12 mouse cellular contexts compared by ENCODE assay signal in genomic region chr9:55083154-55083913, GRCm38 (mm10). TPM values are rescaled to one million over a fixed set of nuclear protein-coding genes. Genes with fewer than 3 reads are reported as not detected.
DNase-seq lines count a peak whose midpoint lies in the region; ATAC-seq and TF ChIP-seq lines count a peak whose summit lies in the region.
"Had no signal": no experiment of that assay in that cellular context is flagged by ENCODE, and none has a peak within 500 bp of the region (broad histone marks: within the 10 kb centered on the region; RNA-seq: fewer than 3 reads in every experiment).

No protein-coding gene starts in this region.

- WGBS in cerebellum, adult 2 months, result 10% methylated on average over 7 of the region's 7 CpGs
- WGBS in embryonic facial prominence, embryonic 10.5 days, result 18% methylated on average over 7 of the region's 7 CpGs
- WGBS in hindbrain, embryonic 13.5 days, result 11% methylated on average over 7 of the region's 7 CpGs

- H3K4me2 ChIP-seq in hindbrain, embryonic 13.5 days, result no peak overlapping the region
- H3K4me2 ChIP-seq: lung, embryonic 14.5 days had no signal

- peak; percentile 87 to 93 for DNase-seq in cerebellum, adult 2 months
- peak; percentile 32 for DNase-seq in embryonic facial prominence, embryonic 10.5 days (ENCODE audit: low spot score)
- DNase-seq in neural tube, embryonic 10.5 days (ENCODE audit: extremely low spot score, low spot score), result peak; percentile 61
- no peak for DNase-seq in layer of hippocampus, postnatal 10 days (ENCODE audit: low spot score in 2 of 2)
- no peak for DNase-seq in adrenal gland, adult (ENCODE audit: inconsistent age in 2 of 2, low spot score in 1 of 2)
- DNase-seq in thymus, postnatal 0 days (ENCODE audit: low spot score), result no peak
- no peak for DNase-seq in kidney, postnatal 14 days
- DNase-seq: adrenal gland, adult 2 months; heart, adult 18-20 months; lung, embryonic 14.5 days had no signal

- TF ChIP-seq POLR2A in cerebellum, adult 2 months (IDR thresholded peaks at IDR 0.05; ENCODE audit: borderline replicate concordance, insufficient read depth, low read length), result no peak

- peak; percentile 94 for ATAC-seq in hindbrain, embryonic 13.5 days (ENCODE audit: low FRiP score)
- ATAC-seq: intestine, postnatal 0 days had no signal

- no peaks in the 10 kb centered on the region for H3K36me3 ChIP-seq in embryonic facial prominence, embryonic 10.5 days (replicated peaks)
- H3K36me3 ChIP-seq in hindbrain, embryonic 13.5 days, result no peaks in the 10 kb centered on the region

- no peaks in the 10 kb centered on the region for H3K27me3 ChIP-seq in cerebellum, adult 2 months (ENCODE audit: control insufficient read depth, insufficient read depth, low read length)
- H3K27me3 ChIP-seq in embryonic facial prominence, embryonic 10.5 days (replicated peaks; ENCODE audit: low read depth, poor library complexity, severe bottlenecking), result 0 out of 2 replicates have a peak, but pooled peaks cover 7% of the 10 kb centered on the region
- no peaks in the 10 kb centered on the region for H3K27me3 ChIP-seq in hindbrain, embryonic 13.5 days

- no peak overlapping the region for H3K9ac ChIP-seq in hindbrain, embryonic 13.5 days
- H3K9ac ChIP-seq: lung, embryonic 14.5 days had no signal

- peaks cover 17% of the 10 kb centered on the region for H3K4me1 ChIP-seq in cerebellum, adult 2 months (ENCODE audit: control insufficient read depth, insufficient read depth, low read length)
- peaks cover 32% of the 10 kb centered on the region for H3K4me1 ChIP-seq in embryonic facial prominence, embryonic 10.5 days
- H3K4me1 ChIP-seq in hindbrain, embryonic 13.5 days (replicated peaks), result peaks cover 33% of the 10 kb centered on the region

- H3K4me3 ChIP-seq in cerebellum, adult 2 months (replicated peaks; ENCODE audit: insufficient read depth, low read depth, low read length), result no peak overlapping the region
- no peak overlapping the region for H3K4me3 ChIP-seq in embryonic facial prominence, embryonic 10.5 days
- no peak overlapping the region for H3K4me3 ChIP-seq in hindbrain, embryonic 13.5 days

- no peaks in the 10 kb centered on the region for H3K9me3 ChIP-seq in embryonic facial prominence, embryonic 10.5 days
- H3K9me3 ChIP-seq in hindbrain, embryonic 13.5 days, result no peaks in the 10 kb centered on the region

- no peak for TF ChIP-seq CTCF in cerebellum, adult 2 months (IDR thresholded peaks at IDR 0.05; ENCODE audit: borderline replicate concordance, insufficient read depth, low read depth, low read length)

- peak overlapping the region; percentile 80; the same call in 1 of the 2 replicates for H3K27ac ChIP-seq in cerebellum, adult 2 months (ENCODE audit: insufficient read depth, low read length)
- H3K27ac ChIP-seq in embryonic facial prominence, embryonic 10.5 days (replicated peaks), result no peak overlapping the region; the same call in 1 of the 2 replicates
- peak overlapping the region; percentile 81 for H3K27ac ChIP-seq in hindbrain, embryonic 13.5 days

RNA-seq across cellular contexts. Expression of gene Chrnb4, which starts 34.8 kb away (rescaled TPM):
- 2.7 and 3.1 TPM in 2 replicates for polyA plus RNA-seq in cerebellum, adult 2 months (2012; rRNA removed)
- 1.3 and 1.9 TPM in 2 replicates for polyA plus RNA-seq in embryonic facial prominence, embryonic 10.5 days (2016; fragmentation: Nextera tagmentation; extraction: Ambion mirVana)
- 1.2 TPM in 2 replicates for polyA plus RNA-seq in hindbrain, embryonic 13.5 days (2015; fragmentation: Nextera tagmentation; extraction: Ambion mirVana)
- total RNA-seq in layer of hippocampus, postnatal 10 days (2021), result under 1 TPM in 1 of 2 experiments, not detected in 1; 0.11 TPM
- polyA plus RNA-seq in thymus, postnatal 0 days (2015; fragmentation: Nextera tagmentation; extraction: Ambion mirVana), result 0.07 and 0.09 TPM in 2 replicates

RNA-seq across cellular contexts. Expression of gene Chrna3, which starts 57.0 kb away (rescaled TPM):
- 2.6 TPM in 2 replicates for polyA plus RNA-seq in cerebellum, adult 2 months (2012; rRNA removed)
- 3.1 and 5.0 TPM in 2 replicates for polyA plus RNA-seq in embryonic facial prominence, embryonic 10.5 days (2016; fragmentation: Nextera tagmentation; extraction: Ambion mirVana)
- polyA plus RNA-seq in hindbrain, embryonic 13.5 days (2015; fragmentation: Nextera tagmentation; extraction: Ambion mirVana), result 19.8 and 22.4 TPM in 2 replicates
- total RNA-seq in layer of hippocampus, postnatal 10 days (2021), result 1 to 10 TPM; 1.2 to 1.7 TPM
- polyA plus RNA-seq in thymus, postnatal 0 days (2015; fragmentation: Nextera tagmentation; extraction: Ambion mirVana), result 0.03 and 0.08 TPM in 2 replicates
- total RNA-seq: heart, adult 18-20 months had no signal

Comparison
In these comparisons a context has a peak if more than half of its experiments do, and no peak if none do; other contexts are left out.
1. DNase-seq: peak in cerebellum, adult 2 months (2 of 2), embryonic facial prominence, embryonic 10.5 days (single experiment) and neural tube, embryonic 10.5 days (single experiment); none in layer of hippocampus, postnatal 10 days (0 of 2), adrenal gland, adult (0 of 2), thymus, postnatal 0 days (single experiment) and kidney, postnatal 14 days (single experiment).